Comparison of ENCODE assay signal across 14 mouse cellular contexts in genomic region chr3:28531294-28531956, GRCm38 (mm10).
DNase-seq lines count a peak whose midpoint lies in the region; ATAC-seq and TF ChIP-seq lines count a peak whose summit lies in the region.
"Had no signal": no experiment of that assay in that cellular context is flagged by ENCODE, and none has a peak within 500 bp of the region (broad histone marks: within the 10 kb centered on the region; RNA-seq: fewer than 3 reads in every experiment).

No protein-coding gene starts in this region.

- in situ Hi-C loops in ES-E14 (cut with MboI; ENCODE audit: low sequenced_read_pairs in 2 of 2, unreplicated experiment in 2 of 2) = loop anchor here (25.0 kb wide), 1 partner anchor 369 kb away; no protein-coding TSS in a partner anchor

- H3K4me3 ChIP-seq in layer of hippocampus, adult 2 months = peak overlapping the region; percentile 36; the same call in 1 of the 2 replicates
- H3K4me3 ChIP-seq in ES-E14 (ENCODE audit: insufficient read depth in 1 of 2, low read depth in 1 of 2, low read length in 2 of 2, poor library complexity in 1 of 2, severe bottlenecking in 1 of 2) = peak overlapping the region; percentile 17 to 45; a peak in 3 of 4 replicates
- H3K4me3 ChIP-seq in cortical plate, adult 2 months (ENCODE audit: insufficient read depth, low read length) = peak overlapping the region; percentile 3; the same call in 1 of the 2 replicates
- H3K4me3 ChIP-seq in limb, embryonic 15.5 days = peak overlapping the region; percentile 25
- H3K4me3 ChIP-seq: erythroblast, embryonic 14.5 days; lung, embryonic 15.5 days had no signal

- TF ChIP-seq CTCF in layer of hippocampus, adult 2 months (conservative IDR thresholded peaks at IDR 0.05) = no peak
- TF ChIP-seq CTCF in cortical plate, adult 2 months (IDR thresholded peaks at IDR 0.05; ENCODE audit: extremely low read depth, insufficient read depth, low read length) = no peak

- H3K27ac ChIP-seq in layer of hippocampus, adult 2 months = peak overlapping the region; percentile 74
- H3K27ac ChIP-seq in ES-E14 (ENCODE audit: insufficient read depth, low read depth, low read length, poor library complexity, severe bottlenecking) = no peak overlapping the region; the same call in 1 of the 2 replicates
- H3K27ac ChIP-seq in cortical plate, adult 2 months (ENCODE audit: insufficient read depth, low read length) = no peak overlapping the region
- H3K27ac ChIP-seq in limb, embryonic 15.5 days = no peak overlapping the region
- H3K27ac ChIP-seq: lung, embryonic 15.5 days; stomach, postnatal 0 days had no signal

- TF ChIP-seq POLR2A in cortical plate, adult 2 months (IDR thresholded peaks at IDR 0.05; ENCODE audit: extremely low read depth, insufficient read depth, low read length) = 0 out of 2 replicates have a peak, but pooled peaks have one; percentile 25

- WGBS in limb, embryonic 15.5 days = 57% methylated on average over 15 of the region's 15 CpGs

- H3K9me3 ChIP-seq in ES-E14 (ENCODE audit: control insufficient read depth, insufficient read depth, low read depth, low read length) = no peaks in the 10 kb centered on the region
- no peaks in the 10 kb centered on the region for H3K9me3 ChIP-seq in limb, embryonic 15.5 days
- H3K9me3 ChIP-seq: G1E; lung, embryonic 15.5 days had no signal

- no peaks in the 10 kb centered on the region for H3K36me3 ChIP-seq in ES-E14 (ENCODE audit: control insufficient read depth, insufficient read depth, low read length, poor library complexity, severe bottlenecking)
- no peaks in the 10 kb centered on the region for H3K36me3 ChIP-seq in limb, embryonic 15.5 days
- H3K36me3 ChIP-seq: G1E; lung, embryonic 15.5 days had no signal

- H3K4me2 ChIP-seq in limb, embryonic 15.5 days = peak overlapping the region; percentile 20
- H3K4me2 ChIP-seq: lung, embryonic 15.5 days had no signal

- H3K9ac ChIP-seq in ES-E14 (ENCODE audit: insufficient read depth, low read depth, low read length, poor library complexity, severe bottlenecking) = no peak overlapping the region
- H3K9ac ChIP-seq in limb, embryonic 15.5 days = no peak overlapping the region
- H3K9ac ChIP-seq: lung, embryonic 15.5 days had no signal

- no peak for ATAC-seq in limb, embryonic 15.5 days (ENCODE audit: insufficient number of reproducible peaks, low FRiP score, low TSS enrichment, low read depth)
- ATAC-seq: intestine, embryonic 16.5 days had no signal

- no peaks in the 10 kb centered on the region for H3K27me3 ChIP-seq in limb, embryonic 15.5 days
- H3K27me3 ChIP-seq: lung, embryonic 15.5 days had no signal

- peaks cover 0 to 6% of the 10 kb centered on the region in 2 experiments; a peak in 1 of 4 replicates for H3K4me1 ChIP-seq in ES-E14 (ENCODE audit: control insufficient read depth in 2 of 2, insufficient read depth in 2 of 2, low read length in 2 of 2, poor library complexity in 1 of 2)
- H3K4me1 ChIP-seq in cortical plate, adult 2 months (ENCODE audit: control insufficient read depth, insufficient read depth, low read length) = peaks cover 10% of the 10 kb centered on the region; the same call in 1 of the 2 replicates
- H3K4me1 ChIP-seq in limb, embryonic 15.5 days = no peaks in the 10 kb centered on the region
- H3K4me1 ChIP-seq: lung, embryonic 15.5 days had no signal

- peak in 1 of 2 experiments; percentile 36 for DNase-seq in layer of hippocampus, adult 2 months (ENCODE audit: low spot score in 2 of 2)
- DNase-seq in layer of hippocampus, adult 8-10 months (ENCODE audit: low spot score in 2 of 2) = no peak
- DNase-seq in ES-E14 (ENCODE audit: low read depth, low spot score) = no peak
- no peak for DNase-seq in spleen, adult 18-20 months
- no peak for DNase-seq in lung, postnatal 25 days (ENCODE audit: low spot score)
- DNase-seq: cerebellum, adult 2 months; retina, postnatal 1 day had no signal

TF ChIP-seq in ES-E14, 5 proteins besides CTCF, POLR2A, EP300 and RAD21:
- TF ChIP-seq CHD2 (IDR thresholded peaks at IDR 0.05; ENCODE audit: low read depth, low read length) (no peak), MAFK (IDR thresholded peaks at IDR 0.05; ENCODE audit: insufficient read depth, low read depth, low read length) (no peak), ZC3H11A (IDR thresholded peaks at IDR 0.05; ENCODE audit: borderline replicate concordance, low read depth, low read length) (no peak), HCFC1 (IDR thresholded peaks at IDR 0.05; ENCODE audit: borderline replicate concordance, insufficient read depth, low read length) (no peak), ZNF384 (IDR thresholded peaks at IDR 0.05; ENCODE audit: low read depth, low read length) (no peak)
